Mouse (Mus musculus) embryonic facial prominence, embryonic 15.5 days (tissue): Measurements from ENCODE around the gene Gdi1. TPM values are rescaled to one million over a fixed set of nuclear protein-coding genes. Genes with fewer than 3 reads are reported as not detected.

Experiments used
- ATAC-seq: fragments of 200-750 bp; cut with Nextera tagmentation; 2 replicates; pipeline ENCODE4 v1.8.0; 2017; ENCODE audit warnings: low read depth, moderate TSS enrichment; ENCODE audit not compliant: insufficient number of reproducible peaks, low FRiP score, low TSS enrichment
- H3K27ac ChIP-seq: fragments of 300-500 bp; sonication (generic); replicated peaks from 2 replicates; pipeline ENCODE4 v1.5.1; 2015; ENCODE audit warnings: mild to moderate bottlenecking, inconsistent platforms
- H3K27me3 ChIP-seq: fragments of 300-500 bp; sonication (generic); 2 replicates; pipeline ENCODE4 v1.6.1; 2015; ENCODE audit warnings: inconsistent platforms
- H3K36me3 ChIP-seq: fragments of 300-500 bp; sonication (generic); 2 replicates; pipeline ENCODE4 v1.6.1; 2015; ENCODE audit warnings: mild to moderate bottlenecking, inconsistent platforms
- H3K4me1 ChIP-seq: fragments of 300-500 bp; sonication (generic); 2 replicates; pipeline ENCODE4 v1.6.1; 2015; ENCODE audit warnings: inconsistent platforms
- H3K4me2 ChIP-seq: fragments of 300-500 bp; sonication (generic); replicated peaks from 2 replicates; pipeline ENCODE4 v1.6.1; 2015; ENCODE audit warnings: mild to moderate bottlenecking, inconsistent platforms
- H3K4me3 ChIP-seq: fragments of 300-500 bp; sonication (generic); replicated peaks from 2 replicates; pipeline ENCODE4 v1.5.1; 2015; ENCODE audit warnings: mild to moderate bottlenecking, inconsistent platforms
- H3K9ac ChIP-seq: fragments of 300-500 bp; sonication (generic); 2 replicates; pipeline ENCODE4 v1.6.1; 2015; ENCODE audit warnings: inconsistent platforms
- H3K9me3 ChIP-seq: fragments of 300-500 bp; sonication (generic); replicated peaks from 2 replicates; pipeline ENCODE4 v1.6.1; 2016; ENCODE audit warnings: inconsistent platforms
- WGBS: fragments of 180-500 bp; shearing (Covaris S2); methylation state at CpG from one replicate; pipeline ENCODE4 v1.1.7; 2015; 5-methylcytosine and 5-hydroxymethylcytosine counted together
- polyA plus RNA-seq: library from polyadenylated mRNA; unstranded; fragments of >200 nt; fragmentation: Nextera tagmentation; extraction: Ambion mirVana; gene quantifications from 2 replicates; pipeline ENCODE4 v1.2.1, GENCODE M21; 2015

Gdi1 gene
- polyA plus RNA-seq, result 223 and 260 TPM in 2 replicates

DNA sequence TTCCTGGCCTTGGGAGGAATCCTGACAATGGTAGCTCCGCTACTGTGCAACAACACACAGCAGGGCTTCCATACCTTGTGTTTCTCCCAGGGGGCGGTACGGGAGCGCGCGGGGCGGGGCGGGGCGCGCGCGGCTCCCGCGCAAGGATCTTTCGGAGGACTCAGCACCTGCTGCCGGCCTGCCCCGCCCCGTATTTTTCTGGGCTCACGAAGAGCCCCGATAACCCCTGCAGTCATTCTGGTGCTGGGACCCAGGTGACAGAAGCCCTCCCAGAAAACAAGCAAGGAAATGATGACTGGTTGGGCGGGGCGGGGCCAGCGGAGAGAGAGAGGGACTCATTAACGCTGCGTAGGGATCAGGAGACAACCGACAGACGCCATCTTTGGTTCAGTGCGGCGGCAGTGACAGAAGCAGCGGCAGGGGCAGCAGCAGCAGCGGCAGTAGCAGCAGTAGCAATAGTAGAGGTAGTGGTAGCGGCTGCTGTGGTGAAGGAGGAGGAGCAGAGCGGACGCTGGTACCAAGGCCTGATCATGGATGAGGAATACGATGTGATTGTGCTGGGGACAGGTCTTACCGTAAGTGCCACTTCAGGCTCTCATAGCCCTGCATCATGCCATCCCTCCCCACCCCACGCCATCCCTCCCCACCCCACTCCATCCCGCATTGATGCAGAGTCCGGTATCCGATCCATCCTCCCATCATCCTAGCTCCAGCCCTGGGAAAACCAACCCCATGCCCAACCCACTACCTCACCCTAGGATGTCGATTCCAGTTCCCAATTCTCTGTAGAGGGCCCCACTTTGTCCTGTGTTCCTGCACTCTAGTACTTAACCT lies at the start of gene Gdi1:
Gene Gdi1, plus strand, starts transcription at position 132 of the 834 bp plus-strand sequence.
- ATAC-seq, result peak; percentile 83
- peak within 1 kb of the TSS; percentile 53 for H3K4me2 ChIP-seq
- no peaks in the 10 kb centered on the region for H3K9me3 ChIP-seq
- no peaks in the 10 kb centered on the region for H3K27me3 ChIP-seq
- 8% methylated on average over 40 of the region's 41 CpGs for WGBS
- H3K4me1 ChIP-seq, result peaks cover 2% of the 10 kb centered on the region; the same call in 1 of the 2 replicates
- H3K36me3 ChIP-seq, result peaks cover 31% of the 10 kb centered on the region; the same call in 1 of the 2 replicates
- peak within 1 kb of the TSS; percentile 56 for H3K4me3 ChIP-seq
- peak within 1 kb of the TSS; percentile 52 for H3K9ac ChIP-seq
- H3K27ac ChIP-seq, result peak within 1 kb of the TSS; percentile 90

DNA sequence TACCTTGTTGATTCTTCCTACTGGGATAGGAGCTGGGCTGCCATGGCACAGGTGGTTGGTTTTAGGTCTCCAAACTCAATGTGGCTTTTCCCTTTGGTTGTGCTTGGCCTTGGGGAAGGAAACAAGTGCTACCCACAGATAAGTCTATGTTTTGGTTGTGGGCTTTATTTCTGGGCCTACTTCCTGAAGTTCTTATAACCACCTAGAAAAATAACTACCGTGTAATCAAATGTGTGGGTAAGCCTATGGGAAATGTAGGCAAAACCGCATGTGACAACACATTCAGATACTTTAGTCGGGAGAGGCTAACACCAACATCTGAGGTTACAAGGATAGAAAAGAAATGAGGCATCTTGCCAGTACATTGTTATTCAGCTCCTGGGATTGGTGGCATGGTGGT lies 47.1 kb upstream of the Gdi1 start:
- no peak overlapping the region for H3K4me3 ChIP-seq
- H3K27me3 ChIP-seq, result no peaks in the 10 kb centered on the region
- no peak overlapping the region for H3K9ac ChIP-seq
- H3K4me2 ChIP-seq, result no peak overlapping the region
- H3K36me3 ChIP-seq, result peaks cover 13% of the 10 kb centered on the region; the same call in 1 of the 2 replicates
- WGBS, result 89% methylated on average over 3 of the region's 3 CpGs
- no peaks in the 10 kb centered on the region for H3K9me3 ChIP-seq
- H3K4me1 ChIP-seq, result no peaks in the 10 kb centered on the region
- H3K27ac ChIP-seq, result no peak overlapping the region
- ATAC-seq, result no peak

DNA sequence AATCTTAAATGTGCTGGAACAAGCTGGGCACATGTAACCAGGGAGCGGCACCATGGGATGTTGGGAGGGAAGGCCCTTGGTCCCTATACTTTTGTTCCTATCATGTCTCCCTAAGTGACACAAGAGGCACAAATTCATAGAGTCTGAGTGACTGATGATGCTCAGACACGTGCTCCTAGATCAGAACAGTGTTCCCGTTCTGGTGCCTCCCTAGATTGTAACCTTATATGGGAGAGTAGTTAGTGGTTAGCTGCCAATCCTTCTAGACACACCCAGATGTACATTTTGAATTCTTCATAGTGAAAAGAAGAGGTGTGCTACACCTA lies 35.1 kb upstream of the Gdi1 start:
- peak; percentile 39; the same call in 1 of the 2 replicates for ATAC-seq
- 0 out of 2 replicates have a peak, but pooled peaks cover 5% of the 10 kb centered on the region for H3K36me3 ChIP-seq
- H3K4me3 ChIP-seq, result peak overlapping the region; percentile 57
- peak overlapping the region; percentile 31; the same call in 1 of the 2 replicates for H3K9ac ChIP-seq
- H3K9me3 ChIP-seq, result no peaks in the 10 kb centered on the region
- H3K27ac ChIP-seq, result peak overlapping the region; percentile 97
- WGBS, result 23% methylated on average over 3 of the region's 3 CpGs
- H3K4me1 ChIP-seq, result no peaks in the 10 kb centered on the region
- peak overlapping the region; percentile 44 for H3K4me2 ChIP-seq
- no peaks in the 10 kb centered on the region for H3K27me3 ChIP-seq

DNA sequence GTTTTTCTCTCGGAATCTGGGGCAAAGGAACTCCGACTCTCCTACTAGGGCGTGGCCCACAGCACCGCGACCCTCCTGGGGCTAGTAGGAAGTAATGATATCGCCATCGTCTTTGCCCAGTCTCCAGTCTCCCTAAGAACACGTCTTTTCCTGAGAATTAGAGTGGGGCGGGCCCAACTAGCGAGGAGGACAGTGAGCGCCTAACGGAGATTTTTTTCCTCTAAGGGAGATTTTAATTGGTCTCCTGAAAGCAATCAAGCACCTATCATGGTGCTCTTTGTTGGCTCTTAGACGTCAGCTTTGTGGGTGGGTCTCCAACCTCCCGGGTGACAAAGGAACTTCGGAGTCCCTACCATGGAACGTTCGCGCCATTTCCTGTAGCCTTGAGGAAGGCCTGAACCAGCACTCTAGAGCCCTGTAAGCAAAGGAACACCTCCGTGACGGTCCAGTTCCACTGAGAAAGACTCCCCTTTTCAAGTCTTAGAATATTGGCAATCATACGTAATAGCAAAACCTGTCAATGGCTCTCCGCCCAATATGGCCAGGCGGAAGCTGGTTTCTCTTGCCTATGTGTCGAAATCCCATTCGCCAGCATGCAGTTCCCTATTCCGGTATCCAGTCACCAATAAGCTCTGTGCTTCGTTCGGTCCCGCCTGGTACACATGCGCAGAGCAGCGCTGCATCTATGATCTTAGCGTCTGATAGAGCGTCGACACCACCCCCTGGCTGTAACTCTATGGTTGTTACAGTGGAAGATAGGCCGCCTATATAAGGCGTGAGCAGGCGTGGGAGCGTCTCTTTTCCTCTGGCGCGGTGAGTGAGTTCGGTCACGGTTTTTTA lies 34.5 kb upstream of the Gdi1 start, which contains the start of gene Rpl10:
Gene Rpl10, plus strand, starts transcription at position 751 of the 840 bp plus-strand sequence.
- Histone ChIP-seq H3K36me3 (0 out of 2 replicates have a peak, but pooled peaks cover 5% of the 10 kb centered on the region), H3K9me3 (no peaks in the 10 kb centered on the region), H3K27ac (peak within 1 kb of the TSS; percentile 97), H3K27me3 (no peaks in the 10 kb centered on the region), H3K4me1 (no peaks in the 10 kb centered on the region), H3K9ac (peak within 1 kb of the TSS; percentile 63), H3K4me2 (peak within 1 kb of the TSS; percentile 44), H3K4me3 (peak within 1 kb of the TSS; percentile 57)
- peak; percentile 95 for ATAC-seq
- 17% methylated on average over 42 of the region's 42 CpGs for WGBS

DNA sequence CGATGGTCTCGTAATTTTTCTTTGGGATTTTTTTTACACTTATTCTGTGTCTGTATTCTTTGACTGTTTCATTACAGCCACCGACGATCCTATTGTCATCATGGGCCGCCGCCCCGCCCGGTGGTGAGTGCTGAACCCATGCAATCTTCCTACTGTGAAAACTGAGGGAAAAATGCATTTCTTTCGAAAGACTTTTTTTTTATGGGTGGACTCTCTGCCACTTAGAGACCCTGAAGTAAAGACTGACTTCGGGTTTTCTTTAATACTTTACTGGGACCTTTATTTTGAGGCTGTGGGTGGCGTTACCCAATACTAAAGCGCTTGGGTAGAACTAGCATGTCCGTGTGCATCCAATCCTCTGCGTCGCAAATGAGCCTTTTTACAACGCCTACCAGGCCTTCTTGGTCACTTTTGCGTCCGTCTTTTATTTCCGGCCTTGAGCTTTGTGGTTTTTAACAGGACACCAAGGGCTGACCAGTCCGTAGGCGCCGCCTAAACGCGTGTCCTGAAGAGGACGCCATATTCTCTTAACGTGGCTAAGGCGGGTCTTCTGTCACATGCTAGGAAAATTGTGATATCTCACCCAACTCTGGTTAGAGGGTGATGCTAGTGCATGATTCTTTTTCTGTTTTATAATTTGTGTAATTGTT lies 33.8 kb upstream of the Gdi1 start:
- 0 out of 2 replicates have a peak, but pooled peaks cover 5% of the 10 kb centered on the region for H3K36me3 ChIP-seq
- H3K4me3 ChIP-seq, result peak overlapping the region; percentile 57
- peak overlapping the region; percentile 87 for H3K27ac ChIP-seq
- WGBS, result 22% methylated on average over 27 of the region's 27 CpGs
- H3K9ac ChIP-seq, result peak overlapping the region; percentile 63
- no peaks in the 10 kb centered on the region for H3K9me3 ChIP-seq
- H3K4me2 ChIP-seq, result peak overlapping the region; percentile 44
- no peak for ATAC-seq
- H3K27me3 ChIP-seq, result no peaks in the 10 kb centered on the region
- H3K4me1 ChIP-seq, result no peaks in the 10 kb centered on the region

DNA sequence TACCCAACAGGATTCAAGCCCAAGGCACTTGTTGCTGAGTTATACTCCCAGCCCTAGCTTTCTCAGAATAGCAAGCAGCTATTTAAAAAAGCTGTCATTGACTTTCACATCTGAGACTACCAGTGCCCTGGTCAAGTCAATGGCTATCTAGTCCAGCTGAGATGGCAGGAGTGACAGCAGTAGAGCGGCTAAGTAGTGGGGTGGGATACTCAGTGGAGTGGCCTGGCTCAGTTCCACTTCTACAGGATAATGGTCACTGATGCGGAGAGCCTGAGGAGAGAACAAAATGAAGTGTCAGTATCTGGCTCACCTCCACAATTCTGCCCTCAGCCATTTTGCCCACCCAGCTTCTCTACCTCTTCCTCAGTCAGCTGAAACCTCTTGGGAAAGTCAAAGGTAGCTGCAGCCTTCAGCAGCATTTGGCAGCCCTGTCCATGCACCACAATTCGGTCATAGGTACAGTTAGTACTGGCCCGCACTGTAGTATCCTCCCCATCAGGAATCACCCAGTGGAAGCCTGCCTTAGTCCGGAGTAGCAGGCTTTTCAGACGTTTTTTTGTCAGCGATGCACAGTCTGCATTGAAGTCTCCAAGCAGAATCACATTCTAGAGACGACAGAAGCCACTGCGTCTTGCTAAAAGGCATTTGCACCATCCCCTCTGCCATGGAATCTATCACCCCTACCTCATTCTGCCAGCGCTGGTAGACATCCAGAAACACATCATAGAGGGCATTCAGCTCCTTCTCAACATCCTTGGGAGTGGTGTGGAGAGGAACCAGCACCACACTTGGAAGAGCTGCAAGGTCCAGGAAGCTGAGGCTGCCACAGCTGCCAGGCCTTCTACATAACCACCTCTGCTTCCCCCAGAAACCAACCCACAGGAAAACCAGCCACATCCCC lies 31.1 kb upstream of the Gdi1 start:
- H3K9ac ChIP-seq, result no peak overlapping the region
- no peaks in the 10 kb centered on the region for H3K9me3 ChIP-seq
- 25% methylated on average over 10 of the region's 10 CpGs for WGBS
- H3K4me1 ChIP-seq, result no peaks in the 10 kb centered on the region
- no peak overlapping the region for H3K4me3 ChIP-seq
- peak overlapping the region; percentile 34; the same call in 1 of the 2 replicates for H3K27ac ChIP-seq
- 0 out of 2 replicates have a peak, but pooled peaks cover 5% of the 10 kb centered on the region for H3K36me3 ChIP-seq
- no peak overlapping the region for H3K4me2 ChIP-seq
- H3K27me3 ChIP-seq, result no peaks in the 10 kb centered on the region
- ATAC-seq, result no peak

DNA sequence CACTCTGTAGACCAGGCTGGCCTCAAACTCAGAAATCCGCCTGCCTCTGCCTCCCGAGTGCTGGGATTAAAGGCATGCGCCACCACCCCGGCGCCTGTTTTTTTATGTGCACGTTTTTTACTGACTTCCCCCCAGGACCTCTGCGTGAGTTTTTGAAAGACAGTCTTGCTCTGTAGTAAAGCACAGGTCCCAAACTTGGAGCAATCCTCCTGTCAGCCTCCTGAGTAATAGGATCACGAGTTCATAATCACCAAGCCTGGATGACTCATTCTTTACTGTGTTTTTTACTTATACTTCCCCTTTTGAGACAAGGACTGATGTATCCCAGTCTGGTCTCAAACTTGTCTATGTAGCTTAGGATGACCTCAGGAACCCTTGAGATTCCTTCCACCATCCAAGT lies 26.9 kb upstream of the Gdi1 start:
- Histone ChIP-seq H3K27ac (no peak overlapping the region), H3K9me3 (no peaks in the 10 kb centered on the region), H3K4me2 (no peak overlapping the region), H3K4me1 (0 out of 2 replicates have a peak, but pooled peaks cover 2% of the 10 kb centered on the region), H3K9ac (no peak overlapping the region), H3K4me3 (no peak overlapping the region), H3K36me3 (0 out of 2 replicates have a peak, but pooled peaks cover 5% of the 10 kb centered on the region), H3K27me3 (no peaks in the 10 kb centered on the region)
- no peak for ATAC-seq
- 73% methylated on average over 8 of the region's 8 CpGs for WGBS

DNA sequence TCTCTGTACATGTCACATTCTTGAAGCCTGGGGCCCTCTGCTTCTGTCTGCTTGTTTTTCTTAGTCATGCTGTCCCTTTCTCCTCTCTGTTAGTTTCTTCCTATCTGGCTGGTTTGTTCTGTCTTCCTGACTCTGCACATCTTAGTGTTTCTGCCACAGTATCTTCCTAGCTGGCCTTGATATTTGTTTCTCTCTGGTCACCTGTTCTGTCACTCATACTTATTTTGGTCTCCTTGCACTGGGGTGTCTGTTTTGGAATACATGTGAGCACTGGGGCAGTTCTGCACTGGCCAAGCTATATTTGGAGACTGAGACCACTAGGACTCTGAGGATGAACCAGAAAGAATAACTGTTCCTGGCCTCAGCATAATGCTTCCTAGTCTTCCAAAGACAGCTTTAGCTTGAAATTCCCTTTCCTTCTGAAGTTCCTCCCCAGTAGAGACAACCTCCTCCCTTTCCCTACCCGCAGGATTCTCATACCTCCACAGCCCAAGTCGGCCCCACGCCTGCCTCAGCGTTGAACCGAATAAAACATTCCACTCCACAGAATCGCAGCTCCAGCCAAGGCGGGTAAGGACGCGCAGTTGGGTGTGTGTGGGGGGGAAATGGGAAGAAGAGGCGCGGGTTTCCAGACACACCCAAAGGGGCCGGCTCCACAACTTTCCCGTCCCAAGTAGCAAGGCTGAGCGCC lies 23.6 kb upstream of the Gdi1 start:
- Histone ChIP-seq H3K4me1 (peaks cover 7% of the 10 kb centered on the region; the same call in 1 of the 2 replicates), H3K9ac (no peak overlapping the region; the same call in 1 of the 2 replicates), H3K27me3 (no peaks in the 10 kb centered on the region), H3K9me3 (no peaks in the 10 kb centered on the region), H3K36me3 (no peaks in the 10 kb centered on the region), H3K4me3 (peak overlapping the region; percentile 59), H3K27ac (peak overlapping the region; percentile 91), H3K4me2 (peak overlapping the region; percentile 62)
- peak; percentile 23; the same call in 1 of the 2 replicates for ATAC-seq
- WGBS, result 11% methylated on average over 14 of the region's 14 CpGs

DNA sequence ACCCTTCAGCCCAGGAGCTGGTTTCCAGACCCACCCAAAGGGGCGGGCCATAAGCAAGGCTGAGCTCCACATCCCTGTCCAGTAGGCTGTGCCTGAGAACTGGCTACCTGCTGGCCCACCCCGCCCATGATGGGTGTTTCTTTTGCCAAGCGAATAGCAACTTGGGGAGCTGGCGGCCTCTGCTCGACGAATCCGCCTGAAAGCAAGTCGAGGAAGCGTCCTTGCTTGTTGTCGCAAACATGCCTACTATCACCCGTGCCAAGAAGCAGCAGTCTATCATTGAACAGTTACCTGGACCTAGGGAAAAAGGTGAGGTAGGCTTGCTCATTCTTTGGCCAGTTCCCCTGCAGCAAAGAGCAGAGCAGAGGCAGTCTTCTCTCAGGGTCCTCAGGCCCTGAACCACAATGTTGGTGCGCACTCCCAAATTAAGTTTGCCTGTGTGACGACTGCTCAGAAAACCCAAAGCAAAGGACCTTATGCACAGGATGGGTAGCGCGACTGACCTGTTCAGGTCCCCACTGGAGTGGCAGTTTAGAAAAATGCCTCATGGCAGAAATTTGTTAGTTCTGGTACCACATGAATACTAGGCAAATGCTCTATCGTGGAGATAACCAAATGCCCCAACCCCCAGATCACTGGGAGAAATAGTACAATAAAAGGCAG lies 22.9 kb upstream of the Gdi1 start, which contains the start of the genes Taz and Dnase1l1:
Gene Taz, plus strand, starts transcription at position 181 of the 663 bp plus-strand sequence.
Gene Dnase1l1, minus strand, starts transcription at position 606 of the 663 bp plus-strand sequence.
- Histone ChIP-seq H3K4me1 (peaks cover 7% of the 10 kb centered on the region; the same call in 1 of the 2 replicates), H3K27ac (peak within 1 kb of the TSS; percentile 91), H3K36me3 (no peaks in the 10 kb centered on the region), H3K4me3 (peak within 1 kb of the TSS; percentile 59), H3K4me2 (peak within 1 kb of the TSS; percentile 62), H3K9ac (peak within 1 kb of the TSS; percentile 57), H3K9me3 (no peaks in the 10 kb centered on the region), H3K27me3 (no peaks in the 10 kb centered on the region)
- WGBS, result 12% methylated on average over 16 of the region's 16 CpGs
- ATAC-seq, result peak; percentile 91
